Mouse (Mus musculus): ENCODE data around the gene Zfp638.

- TF ChIP-seq CTCF (IDR thresholded peaks at IDR 0.05; ENCODE audit: control insufficient read depth, insufficient read depth, insufficient replicate concordance, low read depth, low read length), result no peak
- TF ChIP-seq POLR2A (IDR thresholded peaks at IDR 0.05; ENCODE audit: control insufficient read depth, low read depth, low read length), result no peak
Observed at GRCm38 (mm10) chr6:83866423-83866822, 486 bp upstream of the Zfp638 start.
